ENCODE assay signal across 18 mouse cellular contexts in genomic region chr17:28209457-28210110, GRCm38 (mm10). TPM values are rescaled to one million over a fixed set of nuclear protein-coding genes. Genes with fewer than 3 reads are reported as not detected.
A peak's percentile ranks its signal among the peaks of the same experiment; 100 is the strongest.
DNase-seq lines count a peak whose midpoint lies in the region; ATAC-seq and TF ChIP-seq lines count a peak whose summit lies in the region.
"Had no signal": no experiment of that assay in that cellular context is flagged by ENCODE, and none has a peak within 500 bp of the region (broad histone marks: within the 10 kb centered on the region; RNA-seq: fewer than 3 reads in every experiment).

No protein-coding gene starts in this region.

- no peak for DNase-seq in spleen, adult 2 months (ENCODE audit: low read depth in 1 of 2, low spot score in 2 of 2)
- no peak for DNase-seq in spleen, adult 12 weeks (ENCODE audit: low spot score)
- DNase-seq in c-Kit-positive CD71-negative TER-119-negative erythroid progenitor cells, embryonic 14.5 days (ENCODE audit: low read depth), result peak; percentile 26
- no peak for DNase-seq in liver, postnatal 0 days
- peak; percentile 67 for DNase-seq in thymus, postnatal 14 days
- DNase-seq in urinary bladder, adult 2 months (ENCODE audit: low spot score), result no peak
- DNase-seq in layer of hippocampus, adult 9-10 months (ENCODE audit: low spot score), result no peak
- no peak for DNase-seq in urinary bladder, postnatal 4 days (ENCODE audit: low spot score in 2 of 2)
- DNase-seq: cerebellum, adult 9-11 months; kidney, adult 8-10 months; retina, postnatal 1 day had no signal

- no peaks in the 10 kb centered on the region for H3K27me3 ChIP-seq in spleen, adult 2 months (ENCODE audit: control insufficient read depth, insufficient read depth, low read length)
- no peaks in the 10 kb centered on the region for H3K27me3 ChIP-seq in liver, postnatal 0 days (ENCODE audit: insufficient read depth, low read length)
- H3K27me3 ChIP-seq: lung, embryonic 15.5 days; midbrain, embryonic 12.5 days; neural tube, embryonic 12.5 days had no signal

- 9% methylated on average over 4 of the region's 4 CpGs for WGBS in spleen, adult 2 months
- 35% methylated on average over 4 of the region's 4 CpGs for WGBS in liver, postnatal 0 days (ENCODE audit: insufficient replicate concordance)

- no peak for ATAC-seq in liver, postnatal 0 days

- H3K9me3 ChIP-seq in liver, postnatal 0 days (ENCODE audit: low read length), result no peaks in the 10 kb centered on the region
- H3K9me3 ChIP-seq: forebrain, embryonic 10.5 days; heart, embryonic 10.5 days; hindbrain, embryonic 13.5 days; lung, embryonic 15.5 days; midbrain, embryonic 12.5 days; neural tube, embryonic 12.5 days had no signal

- peak overlapping the region; percentile 96 for H3K4me3 ChIP-seq in spleen, adult 2 months (ENCODE audit: extremely low read depth, insufficient read depth, insufficient read length)
- H3K4me3 ChIP-seq in liver, postnatal 0 days (ENCODE audit: low read depth, low read length), result peak overlapping the region; percentile 57
- H3K4me3 ChIP-seq: forebrain, embryonic 10.5 days; heart, embryonic 10.5 days; hindbrain, embryonic 13.5 days; layer of hippocampus, adult 2 months; lung, embryonic 15.5 days; midbrain, embryonic 12.5 days; neural tube, embryonic 12.5 days had no signal

- TF ChIP-seq POLR2A in spleen, adult 2 months (IDR thresholded peaks at IDR 0.05; ENCODE audit: low read depth, low read length), result no peak

- H3K36me3 ChIP-seq in spleen, adult 2 months (ENCODE audit: control insufficient read depth, insufficient read depth, low read length), result no peaks in the 10 kb centered on the region
- no peaks in the 10 kb centered on the region for H3K36me3 ChIP-seq in liver, postnatal 0 days (replicated peaks; ENCODE audit: insufficient read depth, low read length)
- H3K36me3 ChIP-seq: heart, embryonic 10.5 days had no signal

- H3K4me2 ChIP-seq in liver, postnatal 0 days (ENCODE audit: low read depth, low read length), result peak overlapping the region; percentile 72
- H3K4me2 ChIP-seq: lung, embryonic 15.5 days; midbrain, embryonic 12.5 days; neural tube, embryonic 12.5 days had no signal

- peaks cover 29% of the 10 kb centered on the region; the same call in 1 of the 2 replicates for H3K4me1 ChIP-seq in spleen, adult 2 months (ENCODE audit: control insufficient read depth, insufficient read depth, insufficient read length)
- peaks cover 5% of the 10 kb centered on the region; the same call in 1 of the 2 replicates for H3K4me1 ChIP-seq in liver, postnatal 0 days (ENCODE audit: insufficient read depth)
- H3K4me1 ChIP-seq: midbrain, embryonic 12.5 days had no signal

- 0 out of 2 replicates have a peak overlapping the region, but pooled peaks have one; percentile 26 for H3K9ac ChIP-seq in liver, postnatal 0 days (replicated peaks)
- H3K9ac ChIP-seq: hindbrain, embryonic 13.5 days; lung, embryonic 15.5 days; midbrain, embryonic 12.5 days; neural tube, embryonic 12.5 days had no signal

- no peak for TF ChIP-seq EP300 in liver, postnatal 0 days (IDR thresholded peaks at IDR 0.05; ENCODE audit: low read depth)

- TF ChIP-seq CTCF in spleen, adult 2 months (IDR thresholded peaks at IDR 0.05; ENCODE audit: extremely low read depth, insufficient read depth, insufficient read length, insufficient replicate concordance), result no peak
- 0 out of 2 replicates have a peak, but pooled peaks have one; percentile 3 for TF ChIP-seq CTCF in liver, postnatal 0 days (IDR thresholded peaks at IDR 0.05; ENCODE audit: low read depth)

- peak overlapping the region; percentile 87 for H3K27ac ChIP-seq in spleen, adult 2 months (ENCODE audit: insufficient read depth, low read length)
- H3K27ac ChIP-seq in liver, postnatal 0 days (ENCODE audit: low read depth), result peak overlapping the region; percentile 93
- H3K27ac ChIP-seq: forebrain, embryonic 10.5 days; heart, embryonic 10.5 days; hindbrain, embryonic 13.5 days; layer of hippocampus, adult 2 months; lung, embryonic 15.5 days; midbrain, embryonic 12.5 days; neural tube, embryonic 12.5 days had no signal

RNA-seq across cellular contexts. Expression of gene Def6, which starts 2.0 kb away (rescaled TPM):
- 69.7 and 79.0 TPM in 2 replicates for polyA plus RNA-seq in spleen, adult 2 months (2012; rRNA removed)
- polyA plus RNA-seq in liver, postnatal 0 days (2015; fragmentation: Nextera tagmentation; extraction: Ambion mirVana), result 8.3 and 9.0 TPM in 2 replicates
- 20.4 and 22.5 TPM in 2 replicates for polyA plus RNA-seq in urinary bladder, adult 2 months (2012; rRNA removed)

RNA-seq across cellular contexts. Expression of gene Ppard, which starts 22.9 kb away (rescaled TPM):
- polyA plus RNA-seq in spleen, adult 2 months (2012; rRNA removed), result 23.2 and 28.8 TPM in 2 replicates
- 0.66 and 0.73 TPM in 2 replicates for polyA plus RNA-seq in liver, postnatal 0 days (2015; fragmentation: Nextera tagmentation; extraction: Ambion mirVana)
- polyA plus RNA-seq in urinary bladder, adult 2 months (2012; rRNA removed), result 23.8 and 30.0 TPM in 2 replicates

RNA-seq across cellular contexts. Expression of gene Zfp523, which starts 32.7 kb away (rescaled TPM):
- 31.0 and 33.2 TPM in 2 replicates for polyA plus RNA-seq in spleen, adult 2 months (2012; rRNA removed)
- polyA plus RNA-seq in liver, postnatal 0 days (2015; fragmentation: Nextera tagmentation; extraction: Ambion mirVana), result 6.1 and 6.2 TPM in 2 replicates
- 21.0 and 28.3 TPM in 2 replicates for polyA plus RNA-seq in urinary bladder, adult 2 months (2012; rRNA removed)

Comparison
In these comparisons a context has a peak if more than half of its experiments do, and no peak if none do; other contexts are left out.
1. DNase-seq: peak in c-Kit-positive CD71-negative TER-119-negative erythroid progenitor cells, embryonic 14.5 days (single experiment) and thymus, postnatal 14 days (single experiment); none in spleen, adult 2 months (0 of 2), spleen, adult 12 weeks (single experiment), liver, postnatal 0 days (single experiment), urinary bladder, adult 2 months (single experiment), layer of hippocampus, adult 9-10 months (single experiment) and urinary bladder, postnatal 4 days (0 of 2).
2. RNA of gene Ppard, which starts 22.9 kb away (polyA plus RNA-seq): 23.8 to 30.0 TPM in urinary bladder, adult 2 months and 23.2 to 28.8 TPM in spleen, adult 2 months; 0.66 to 0.73 TPM in liver, postnatal 0 days; every median in the first group is over 10 times any median in the second.